Mouse (Mus musculus) cerebellum, adult 2 months (tissue): ENCODE data around the gene Pdlim7. TPM values are rescaled to one million over a fixed set of nuclear protein-coding genes. Genes with fewer than 3 reads are reported as not detected.

ENCODE experiments used
- DNase-seq, 2 experiments: peaks; one replicate each; pipeline ENCODE4 v3.0.0; 2021
- H3K27ac ChIP-seq: fragments of 200-500 bp; 2 replicates; pipeline ENCODE4 v1.5.1; 2012; ENCODE audit warnings: low read length, control low read depth, inconsistent platforms; ENCODE audit not compliant: insufficient read depth
- H3K27me3 ChIP-seq: fragments of 200-500 bp; 2 replicates; pipeline ENCODE4 v1.6.1; 2012; ENCODE audit warnings: inconsistent platforms, mild to moderate bottlenecking, low read length, moderate library complexity; ENCODE audit not compliant: control insufficient read depth, insufficient read depth
- H3K4me1 ChIP-seq: fragments of 200-500 bp; 2 replicates; pipeline ENCODE4 v1.6.1; 2011; ENCODE audit warnings: low read length; ENCODE audit not compliant: control insufficient read depth, insufficient read depth
- H3K4me3 ChIP-seq: fragments of 200-500 bp; replicated peaks from 2 replicates; pipeline ENCODE3; 2011; ENCODE audit warnings: mild to moderate bottlenecking, low read depth, low read length, control low read depth; ENCODE audit not compliant: insufficient read depth
- CTCF ChIP-seq: fragments of 200-500 bp; IDR thresholded peaks from 2 replicates; pipeline ENCODE4 v1.5.1; 2011; ENCODE audit warnings: low read depth, mild to moderate bottlenecking, control low read depth, low read length, moderate library complexity, borderline replicate concordance; ENCODE audit not compliant: insufficient read depth
- POLR2A ChIP-seq: fragments of 200-500 bp; IDR thresholded peaks from 2 replicates; pipeline ENCODE4 v1.6.1; 2011; ENCODE audit warnings: low read length, control low read depth, borderline replicate concordance; ENCODE audit not compliant: insufficient read depth
- WGBS: fragments of 180-500 bp; shearing (Covaris S2); methylation state at CpG from one replicate; pipeline ENCODE4 v1.1.7; 2018; 5-methylcytosine and 5-hydroxymethylcytosine counted together
- polyA plus RNA-seq: library from polyadenylated mRNA; depleted of rRNA; stranded (reverse); fragments of >200 nt; gene quantifications from 2 replicates; pipeline ENCODE4 v1.2.3, GENCODE M21; 2012

Gene Pdlim7
- polyA plus RNA-seq, 1 experiment: 66.8 TPM

DNA sequence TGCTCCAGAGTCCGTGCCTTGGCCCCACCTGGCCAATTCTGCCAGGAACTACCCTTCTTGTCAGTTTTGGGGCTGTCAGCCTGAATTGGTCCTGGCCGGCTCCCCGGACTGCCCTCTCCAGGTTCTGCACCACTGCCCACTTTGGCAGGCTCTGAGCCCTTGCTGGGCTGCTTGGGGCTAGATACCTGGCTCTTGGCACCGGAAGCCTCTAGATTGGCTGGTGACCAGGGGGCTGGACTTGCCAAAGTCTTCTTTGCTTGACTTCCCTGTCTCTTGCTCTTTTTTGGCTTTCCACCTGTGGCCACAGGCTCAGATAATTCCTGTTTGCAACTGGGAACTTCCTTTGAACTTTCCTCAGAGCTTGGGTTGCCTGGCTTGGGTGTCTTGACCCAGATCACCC, 29.4 kb upstream of the Pdlim7 start:
- 33% methylated on average over 4 of the region's 4 CpGs for WGBS
- TF ChIP-seq CTCF (no peak), POLR2A (no peak)
- Histone ChIP-seq H3K27me3 (no peaks in the 10 kb centered on the region), H3K4me1 (no peaks in the 10 kb centered on the region), H3K27ac (no peak overlapping the region), H3K4me3 (no peak overlapping the region)
- DNase-seq: peak; percentile 36 to 38

DNA sequence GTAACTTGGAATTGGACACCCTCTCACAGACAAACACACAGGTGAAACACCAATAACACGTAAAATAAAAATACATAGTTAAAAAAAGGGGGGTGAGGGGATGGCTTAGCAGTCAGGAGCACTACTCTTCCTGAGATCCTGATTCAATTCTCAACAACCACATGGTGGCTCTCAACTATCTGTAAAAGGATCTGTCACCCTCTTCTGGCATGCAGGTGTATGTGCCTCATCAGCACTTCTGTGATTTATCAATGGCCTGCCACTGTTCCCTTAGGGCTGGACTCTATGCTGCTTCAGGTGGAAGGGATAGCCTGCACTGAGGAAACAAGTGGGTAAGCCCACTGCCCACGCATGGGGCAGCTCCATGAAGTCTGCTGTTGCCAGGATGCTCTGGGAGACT, 27.5 kb upstream of the Pdlim7 start:
- peak in 1 of 2 experiments; percentile 40 for DNase-seq
- WGBS: 83% methylated on average over 2 of the region's 2 CpGs
- H3K27me3 ChIP-seq: no peaks in the 10 kb centered on the region
- H3K4me3 ChIP-seq: no peak overlapping the region
- no peak overlapping the region for H3K27ac ChIP-seq
- no peak for TF ChIP-seq POLR2A
- TF ChIP-seq CTCF: no peak
- no peaks in the 10 kb centered on the region for H3K4me1 ChIP-seq

DNA sequence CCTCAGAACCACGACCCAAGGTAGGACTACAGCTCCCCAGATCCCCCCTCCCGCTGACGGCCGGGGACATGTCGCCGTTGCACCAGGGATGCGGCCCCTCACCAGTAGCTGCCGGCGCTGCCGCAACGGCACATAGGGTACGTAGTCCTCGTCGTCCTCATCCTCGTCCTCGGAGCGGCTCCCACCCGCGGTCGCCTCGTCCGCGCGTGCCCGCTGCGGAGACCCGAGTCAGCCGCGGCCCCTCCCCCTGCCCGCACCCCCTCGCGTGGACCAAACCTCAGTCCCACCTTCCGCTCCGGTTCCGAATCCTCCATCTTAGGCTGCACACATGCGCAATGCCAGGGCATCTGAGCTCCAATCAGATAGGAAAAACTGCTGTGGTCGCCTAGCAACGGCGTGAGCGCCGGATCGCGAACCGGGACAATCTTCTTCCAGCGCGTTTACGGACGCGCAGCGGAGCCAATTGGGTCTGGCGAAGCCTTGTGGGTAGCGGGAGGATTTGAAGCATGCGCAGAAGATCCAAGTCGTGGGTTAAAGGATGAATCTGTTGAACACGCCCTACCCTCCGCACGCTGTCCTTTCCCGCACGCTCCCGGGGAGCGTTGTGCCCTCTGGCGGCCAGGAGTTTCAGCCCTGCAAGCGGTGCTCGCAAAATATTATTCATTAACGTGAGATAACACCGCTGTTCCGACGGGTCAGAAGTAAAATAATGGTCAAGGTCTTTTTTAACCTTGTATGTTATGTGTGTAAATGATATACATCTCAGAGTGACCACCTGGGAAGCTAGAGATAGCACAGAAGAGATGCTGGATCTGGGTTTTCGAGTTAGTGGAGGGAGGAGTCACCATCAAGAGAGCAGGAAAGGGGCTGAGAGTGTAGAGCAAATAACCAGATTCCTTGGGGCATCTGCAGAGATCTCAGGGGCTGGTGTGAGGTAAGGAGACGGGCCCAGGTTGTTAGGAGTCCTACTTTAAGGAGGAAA, 23.0 kb upstream of the Pdlim7 start, which contains the start of gene Ddx41:
Ddx41 (minus strand) TSS at position 465 of the 982 bp plus-strand sequence.
- TF ChIP-seq POLR2A (peak; percentile 73; the same call in 1 of the 2 replicates), CTCF (peak; percentile 89)
- no peak within 1 kb of the TSS for H3K27ac ChIP-seq
- WGBS: under 1% methylated on average over 70 of the region's 70 CpGs

DNA sequence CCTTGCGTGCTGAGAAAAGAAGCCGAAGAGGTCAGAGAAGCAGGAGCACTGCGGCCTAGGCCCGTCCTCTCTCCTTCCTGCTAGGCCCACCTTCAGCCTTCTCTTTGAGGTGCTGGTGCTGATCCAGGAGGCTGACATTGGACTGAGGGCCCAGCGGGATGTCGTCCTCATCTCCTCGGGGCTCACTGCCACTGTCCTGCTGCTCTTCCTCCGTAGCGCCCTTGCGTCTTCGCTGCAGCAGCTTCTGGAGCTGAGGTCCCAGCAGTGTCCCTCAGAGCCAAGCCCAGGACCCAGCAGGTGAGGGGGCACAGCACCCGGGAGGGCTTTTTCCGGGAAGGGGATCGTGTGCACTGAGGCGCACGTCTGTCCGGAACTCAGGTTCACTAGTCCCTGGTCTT, 22.3 kb upstream of the Pdlim7 start:
- 13% methylated on average over 17 of the region's 17 CpGs for WGBS
- H3K27ac ChIP-seq: no peak overlapping the region
- no peak for TF ChIP-seq CTCF
- TF ChIP-seq POLR2A: no peak

More for the DNA sequence above, 23.0 kb upstream of the Pdlim7 start, which contains the start of gene Ddx41:
- DNase-seq: peak; percentile 100
- peaks cover 7% of the 10 kb centered on the region for H3K4me1 ChIP-seq
- peak within 1 kb of the TSS; percentile 84 for H3K4me3 ChIP-seq
- no peaks in the 10 kb centered on the region for H3K27me3 ChIP-seq

DNA sequence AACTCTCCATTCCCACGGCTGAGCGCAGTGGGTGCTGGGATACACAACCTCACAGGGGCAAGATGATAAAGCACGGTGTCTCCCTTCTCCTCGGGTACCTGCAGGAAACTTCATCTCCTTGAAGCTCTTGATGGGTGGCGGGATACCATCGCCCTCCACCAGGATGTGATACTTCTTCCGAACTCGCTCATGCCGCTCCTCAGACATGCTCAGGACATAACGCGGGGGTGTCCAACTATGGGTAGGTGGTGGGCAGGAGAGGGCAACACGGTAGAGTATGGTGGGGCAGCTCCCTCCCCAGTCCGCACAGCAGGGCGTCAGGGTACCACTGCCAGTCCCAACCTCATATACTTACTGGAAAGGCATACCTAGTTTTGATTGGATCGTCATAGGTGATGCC, 21.7 kb upstream of the Pdlim7 start:
- WGBS: 89% methylated on average over 15 of the region's 15 CpGs
- Histone ChIP-seq H3K4me3 (peak overlapping the region; percentile 84), H3K27me3 (no peaks in the 10 kb centered on the region), H3K4me1 (peaks cover 7% of the 10 kb centered on the region), H3K27ac (no peak overlapping the region)
- TF ChIP-seq CTCF (no peak), POLR2A (no peak)
- DNase-seq: no peak

More for the DNA sequence above, 22.3 kb upstream of the Pdlim7 start:
- H3K4me3 ChIP-seq: peak overlapping the region; percentile 84
- peaks cover 7% of the 10 kb centered on the region for H3K4me1 ChIP-seq
- DNase-seq: peak in 1 of 2 experiments; percentile 47
- no peaks in the 10 kb centered on the region for H3K27me3 ChIP-seq

DNA sequence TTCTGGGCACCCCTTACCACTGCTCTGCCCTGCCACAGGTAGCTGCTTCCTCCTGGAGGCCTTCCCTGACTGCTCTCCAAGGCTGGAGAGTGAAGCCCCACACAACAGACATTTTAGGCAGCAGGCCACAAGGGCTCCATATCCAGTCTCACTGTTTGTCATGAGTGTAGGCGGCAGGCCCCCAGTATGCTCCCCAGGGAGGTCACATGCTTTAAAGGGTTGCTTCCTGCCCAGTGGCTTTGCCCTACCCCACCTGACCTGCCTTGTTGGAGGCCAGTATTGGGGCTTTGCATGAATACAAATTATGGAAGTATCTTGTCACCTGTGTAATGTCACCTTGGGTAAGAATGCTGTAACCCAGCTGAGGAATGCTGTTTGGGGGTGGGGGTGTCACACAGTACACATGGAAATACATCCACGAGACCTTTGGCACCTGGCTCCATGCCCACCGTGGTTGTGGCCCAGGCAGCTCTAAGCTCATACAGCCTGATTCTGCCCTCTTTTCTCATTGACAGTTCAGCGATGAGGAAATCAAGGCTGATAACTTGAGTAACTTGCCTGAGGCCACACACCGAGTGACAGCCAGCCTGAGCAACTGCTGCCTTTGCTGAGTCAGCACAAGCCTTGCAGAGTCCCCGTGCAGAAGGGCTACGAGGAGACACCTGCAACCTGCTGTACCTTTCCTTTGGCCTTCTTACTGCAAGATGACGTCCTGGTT, 15.9 kb upstream of the Pdlim7 start, which contains the start of gene Dok3:
Dok3 (minus strand) TSS at position 99 of the 718 bp plus-strand sequence.
- Histone ChIP-seq H3K4me1 (no peaks in the 10 kb centered on the region), H3K4me3 (no peak within 1 kb of the TSS), H3K27me3 (no peaks in the 10 kb centered on the region), H3K27ac (no peak within 1 kb of the TSS)
- TF ChIP-seq CTCF (no peak), POLR2A (no peak)
- 75% methylated on average over 8 of the region's 8 CpGs for WGBS
- DNase-seq: no peak

DNA sequence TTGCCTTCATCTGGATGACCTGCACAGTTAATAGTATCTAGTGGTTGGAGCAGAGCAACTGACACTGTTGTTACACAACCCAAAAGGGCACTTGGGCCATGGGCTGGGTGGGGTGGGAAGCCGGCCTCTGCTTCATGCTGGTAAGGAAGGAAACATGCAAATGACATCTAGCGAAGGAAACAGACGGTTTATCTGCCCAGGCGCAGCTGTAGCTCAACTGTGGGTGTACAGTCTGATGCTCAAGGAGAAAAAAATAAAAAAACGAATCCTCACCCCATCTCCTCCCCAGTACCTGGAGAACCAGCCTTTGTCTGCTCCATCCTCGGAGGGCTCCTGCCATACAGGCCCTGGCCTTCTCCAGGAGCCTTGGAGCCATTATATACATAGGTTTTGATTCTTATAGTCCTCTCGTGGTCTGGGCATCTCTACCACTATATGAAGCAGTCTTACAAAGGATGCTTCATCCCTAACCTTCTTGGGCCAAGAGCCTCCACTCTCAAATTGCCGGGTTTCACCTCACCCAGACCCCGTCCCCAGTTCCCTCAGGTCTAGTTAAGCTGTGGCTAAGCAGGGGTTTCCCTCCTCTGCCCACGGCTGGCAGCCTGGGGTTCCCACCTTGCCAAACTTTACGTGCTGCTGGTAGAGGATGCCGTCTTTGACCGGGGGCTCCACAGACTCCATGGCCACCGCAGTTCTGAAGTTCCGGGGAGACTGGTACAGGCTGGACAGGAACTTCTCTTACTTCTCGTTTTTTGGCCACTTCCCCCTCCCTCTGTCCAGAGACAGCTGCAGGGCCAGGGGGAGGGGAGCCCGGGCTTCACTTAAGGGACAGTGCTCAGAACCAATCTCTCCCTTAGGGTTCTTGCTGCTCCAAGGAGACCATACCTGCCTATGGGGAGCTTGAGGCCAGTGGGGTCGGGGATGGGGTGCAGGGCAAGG, 14.6 kb upstream of the Pdlim7 start:
- Histone ChIP-seq H3K4me3 (no peak overlapping the region), H3K27ac (no peak overlapping the region), H3K27me3 (no peaks in the 10 kb centered on the region), H3K4me1 (no peaks in the 10 kb centered on the region)
- no peak for TF ChIP-seq CTCF
- TF ChIP-seq POLR2A: no peak
- 71% methylated on average over 18 of the region's 18 CpGs for WGBS
- no peak for DNase-seq
